Mouse (Mus musculus): ENCODE data around the gene Ttll12. TPM values are rescaled to one million over a fixed set of nuclear protein-coding genes. Genes with fewer than 3 reads are reported as not detected.

Ttll12 gene
- polyA plus RNA-seq, 1 experiment from 2014 or later = 43.1 TPM

- Histone ChIP-seq H3K27ac (no peak overlapping the region), H3K4me3 (replicated peaks; ENCODE audit: low read length) (no peak overlapping the region), H3K9me3 (ENCODE audit: control insufficient read depth, low read length) (no peaks in the 10 kb centered on the region), H3K36me3 (replicated peaks; ENCODE audit: control insufficient read depth, insufficient read depth) (no peaks in the 10 kb centered on the region), H3K4me2 (replicated peaks) (no peak overlapping the region), H3K27me3 (ENCODE audit: control insufficient read depth, insufficient read depth, low read length) (no peaks in the 10 kb centered on the region), H3K4me1 (replicated peaks; ENCODE audit: control insufficient read depth, insufficient read depth, low read length) (no peaks in the 10 kb centered on the region), H3K9ac (no peak overlapping the region)
- ATAC-seq (ENCODE audit: low FRiP score) (no peak), DNase-seq (ENCODE audit: low spot score) (no peak)
- 79% methylated on average over 4 of the region's 4 CpGs for WGBS
Measured at GRCm38 (mm10) chr15:83601185-83601584, 6.2 kb upstream of the Ttll12 start.

DNA sequence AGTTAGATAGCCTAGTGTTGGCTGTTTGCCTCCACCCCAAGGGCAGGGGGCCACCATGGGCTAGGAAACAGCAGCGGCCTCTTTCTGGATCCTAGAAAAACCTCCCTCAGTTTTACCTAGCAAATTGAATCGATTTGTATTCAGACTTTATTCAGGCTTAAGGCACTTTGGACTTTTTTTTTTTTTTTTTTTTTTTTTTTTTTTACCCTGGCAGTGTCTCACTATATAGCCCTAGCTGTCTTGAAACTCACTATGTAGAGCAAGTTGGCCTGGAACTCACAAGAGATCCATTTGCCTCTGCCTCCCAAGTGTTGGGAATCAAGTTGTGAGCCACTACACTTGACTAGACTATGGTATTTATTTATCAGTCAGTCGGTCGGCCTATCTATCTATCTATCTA is 1.9 kb upstream of the Ttll12 start:
- H3K9me3 ChIP-seq (ENCODE audit: control insufficient read depth, low read length) = no peaks in the 10 kb centered on the region
- WGBS = 93% methylated on average over 4 of the region's 4 CpGs
- no peak overlapping the region for H3K27ac ChIP-seq
- no peak overlapping the region for H3K9ac ChIP-seq
- H3K4me1 ChIP-seq (replicated peaks; ENCODE audit: control insufficient read depth, insufficient read depth, low read length) = peaks cover 13% of the 10 kb centered on the region
- H3K4me3 ChIP-seq (replicated peaks; ENCODE audit: low read length) = no peak overlapping the region
- no peak overlapping the region for H3K4me2 ChIP-seq (replicated peaks)
- ATAC-seq (ENCODE audit: low FRiP score) (no peak), DNase-seq (ENCODE audit: low spot score) (no peak)
- H3K27me3 ChIP-seq (ENCODE audit: control insufficient read depth, insufficient read depth, low read length) = no peaks in the 10 kb centered on the region
- no peaks in the 10 kb centered on the region for H3K36me3 ChIP-seq (replicated peaks; ENCODE audit: control insufficient read depth, insufficient read depth)

DNA sequence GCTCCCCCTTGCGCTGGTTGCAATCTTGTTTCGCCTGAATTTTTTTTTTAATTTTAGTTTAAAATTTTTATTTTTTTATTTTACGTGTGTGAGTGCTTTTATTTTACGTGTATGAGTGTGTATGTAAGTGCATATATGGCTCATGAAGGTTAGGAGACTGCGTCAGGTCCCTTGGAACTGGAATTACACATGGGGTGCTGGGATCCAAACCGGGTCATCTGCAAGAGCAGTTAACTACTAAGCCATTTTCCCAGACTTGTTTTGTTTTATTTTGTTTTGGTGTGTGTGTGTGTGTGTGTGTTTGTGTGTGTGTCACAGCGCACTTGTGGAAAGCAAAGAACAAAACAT is 381 bp upstream of the Ttll12 start:
- no peaks in the 10 kb centered on the region for H3K36me3 ChIP-seq (replicated peaks; ENCODE audit: control insufficient read depth, insufficient read depth)
- 39% methylated on average over 7 of the region's 7 CpGs for WGBS
- ATAC-seq (ENCODE audit: low FRiP score) = no peak
- peaks cover 13% of the 10 kb centered on the region for H3K4me1 ChIP-seq (replicated peaks; ENCODE audit: control insufficient read depth, insufficient read depth, low read length)
- peak overlapping the region; percentile 75 for H3K4me2 ChIP-seq (replicated peaks)
- H3K9me3 ChIP-seq (ENCODE audit: control insufficient read depth, low read length) = no peaks in the 10 kb centered on the region
- H3K27me3 ChIP-seq (ENCODE audit: control insufficient read depth, insufficient read depth, low read length) = no peaks in the 10 kb centered on the region
- no peak for DNase-seq (ENCODE audit: low spot score)
- peak overlapping the region; percentile 71; the same call in 1 of the 2 replicates for H3K27ac ChIP-seq
- peak overlapping the region; percentile 79 for H3K4me3 ChIP-seq (replicated peaks; ENCODE audit: low read length)
- peak overlapping the region; percentile 83 for H3K9ac ChIP-seq

GRCm38 (mm10) chr15:83593702-83594512 is 1.1 kb downstream of the Ttll12 start:
- no peaks in the 10 kb centered on the region for H3K36me3 ChIP-seq (replicated peaks; ENCODE audit: control insufficient read depth, insufficient read depth)
- peak overlapping the region; percentile 79 for H3K4me3 ChIP-seq (replicated peaks; ENCODE audit: low read length)
- H3K27me3 ChIP-seq (ENCODE audit: control insufficient read depth, insufficient read depth, low read length) = no peaks in the 10 kb centered on the region
- peak overlapping the region; percentile 83 for H3K9ac ChIP-seq
- DNase-seq (ENCODE audit: low spot score) (no peak), ATAC-seq (ENCODE audit: low FRiP score) (peak; percentile 36; the same call in 1 of the 2 replicates)
- H3K4me2 ChIP-seq (replicated peaks) = peak overlapping the region; percentile 75
- peak overlapping the region; percentile 71; the same call in 1 of the 2 replicates for H3K27ac ChIP-seq
- WGBS = 11% methylated on average over 19 of the region's 19 CpGs
- no peaks in the 10 kb centered on the region for H3K9me3 ChIP-seq (ENCODE audit: control insufficient read depth, low read length)
- peaks cover 13% of the 10 kb centered on the region for H3K4me1 ChIP-seq (replicated peaks; ENCODE audit: control insufficient read depth, insufficient read depth, low read length)

DNA sequence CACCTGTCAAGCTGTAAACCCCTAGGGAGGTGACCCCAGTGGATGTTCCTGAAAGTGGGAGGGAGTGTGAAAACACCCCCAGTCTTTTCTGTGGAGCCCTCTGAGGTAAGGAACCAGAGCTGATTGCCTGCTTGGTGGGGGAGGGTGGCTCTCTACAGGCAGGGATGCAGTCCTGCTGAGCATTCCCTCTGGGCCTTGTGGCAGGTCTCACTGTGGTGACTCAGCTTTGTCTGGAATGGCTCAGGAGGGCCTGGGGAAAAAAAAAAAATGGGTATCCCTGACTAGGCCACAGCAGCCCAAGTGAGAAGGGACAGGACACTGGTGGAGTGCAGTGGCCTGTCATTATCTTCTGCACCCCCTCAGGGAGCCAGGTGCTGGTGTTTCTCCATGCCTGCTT is 1.8 kb downstream of the Ttll12 start:
- no peak overlapping the region for H3K27ac ChIP-seq
- DNase-seq (ENCODE audit: low spot score) = no peak
- no peak overlapping the region for H3K4me3 ChIP-seq (replicated peaks; ENCODE audit: low read length)
- no peaks in the 10 kb centered on the region for H3K9me3 ChIP-seq (ENCODE audit: control insufficient read depth, low read length)
- H3K36me3 ChIP-seq (replicated peaks; ENCODE audit: control insufficient read depth, insufficient read depth) = peaks cover 4% of the 10 kb centered on the region; the same call in 1 of the 2 replicates
- H3K4me1 ChIP-seq (replicated peaks; ENCODE audit: control insufficient read depth, insufficient read depth, low read length) = peaks cover 13% of the 10 kb centered on the region
- no peaks in the 10 kb centered on the region for H3K27me3 ChIP-seq (ENCODE audit: control insufficient read depth, insufficient read depth, low read length)
- peak overlapping the region; percentile 83 for H3K9ac ChIP-seq
- no peak for ATAC-seq (ENCODE audit: low FRiP score)
- H3K4me2 ChIP-seq (replicated peaks) = peak overlapping the region; percentile 75

GRCm38 (mm10) chr15:83592260-83593188 is 2.4 kb downstream of the Ttll12 start:
- Histone ChIP-seq H3K9me3 (ENCODE audit: control insufficient read depth, low read length) (no peaks in the 10 kb centered on the region), H3K36me3 (replicated peaks; ENCODE audit: control insufficient read depth, insufficient read depth) (peaks cover 9% of the 10 kb centered on the region; the same call in 1 of the 2 replicates), H3K4me3 (replicated peaks; ENCODE audit: low read length) (no peak overlapping the region), H3K9ac (0 out of 2 replicates have a peak overlapping the region, but pooled peaks have one; percentile 83), H3K27ac (no peak overlapping the region), H3K4me1 (replicated peaks; ENCODE audit: control insufficient read depth, insufficient read depth, low read length) (peaks cover 13% of the 10 kb centered on the region), H3K4me2 (replicated peaks) (peak overlapping the region; percentile 75; the same call in 1 of the 2 replicates), H3K27me3 (ENCODE audit: control insufficient read depth, insufficient read depth, low read length) (no peaks in the 10 kb centered on the region)
- ATAC-seq (ENCODE audit: low FRiP score) = no peak
- DNase-seq (ENCODE audit: low spot score) = no peak
- WGBS = 83% methylated on average over 8 of the region's 8 CpGs

GRCm38 (mm10) chr15:83591758-83592157 is 3.2 kb downstream of the Ttll12 start:
- H3K27me3 ChIP-seq (ENCODE audit: control insufficient read depth, insufficient read depth, low read length) = no peaks in the 10 kb centered on the region
- peaks cover 13% of the 10 kb centered on the region for H3K4me1 ChIP-seq (replicated peaks; ENCODE audit: control insufficient read depth, insufficient read depth, low read length)
- peaks cover 17% of the 10 kb centered on the region for H3K36me3 ChIP-seq (replicated peaks; ENCODE audit: control insufficient read depth, insufficient read depth)
- no peak overlapping the region for H3K9ac ChIP-seq
- no peak overlapping the region for H3K4me3 ChIP-seq (replicated peaks; ENCODE audit: low read length)
- H3K4me2 ChIP-seq (replicated peaks) = no peak overlapping the region
- 86% methylated on average over 6 of the region's 6 CpGs for WGBS
- H3K9me3 ChIP-seq (ENCODE audit: control insufficient read depth, low read length) = no peaks in the 10 kb centered on the region
- ATAC-seq (ENCODE audit: low FRiP score) (no peak), DNase-seq (ENCODE audit: low spot score) (no peak)
- H3K27ac ChIP-seq = no peak overlapping the region

DNA sequence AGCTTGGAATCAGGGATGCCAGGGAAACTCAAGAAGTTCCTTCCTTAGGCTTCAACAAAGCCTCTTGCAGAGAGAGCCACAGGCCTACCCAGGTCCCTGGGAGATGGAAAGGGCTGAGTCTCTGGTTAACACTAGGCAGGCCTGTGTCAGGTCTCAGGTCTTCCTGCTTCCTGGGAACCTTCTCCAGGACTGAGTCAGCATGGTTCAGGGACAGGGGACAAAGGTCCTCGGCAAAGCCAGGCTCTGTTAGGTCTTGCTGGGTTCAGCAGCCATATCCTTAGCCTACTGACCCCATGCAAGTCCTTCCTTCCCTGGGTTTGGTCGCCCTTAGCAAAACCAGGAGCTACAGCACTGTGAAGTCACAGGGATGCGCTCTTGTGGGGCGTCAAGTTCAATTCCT is 4.1 kb downstream of the Ttll12 start:
- Histone ChIP-seq H3K9me3 (ENCODE audit: control insufficient read depth, low read length) (peaks cover 7% of the 10 kb centered on the region; the same call in 1 of the 2 replicates), H3K4me3 (replicated peaks; ENCODE audit: low read length) (no peak overlapping the region), H3K27ac (no peak overlapping the region), H3K27me3 (ENCODE audit: control insufficient read depth, insufficient read depth, low read length) (no peaks in the 10 kb centered on the region), H3K36me3 (replicated peaks; ENCODE audit: control insufficient read depth, insufficient read depth) (peaks cover 26% of the 10 kb centered on the region), H3K9ac (no peak overlapping the region), H3K4me2 (replicated peaks) (no peak overlapping the region), H3K4me1 (replicated peaks; ENCODE audit: control insufficient read depth, insufficient read depth, low read length) (peaks cover 13% of the 10 kb centered on the region)
- 93% methylated on average over 4 of the region's 4 CpGs for WGBS
- ATAC-seq (ENCODE audit: low FRiP score) (no peak), DNase-seq (ENCODE audit: low spot score) (no peak)

DNA sequence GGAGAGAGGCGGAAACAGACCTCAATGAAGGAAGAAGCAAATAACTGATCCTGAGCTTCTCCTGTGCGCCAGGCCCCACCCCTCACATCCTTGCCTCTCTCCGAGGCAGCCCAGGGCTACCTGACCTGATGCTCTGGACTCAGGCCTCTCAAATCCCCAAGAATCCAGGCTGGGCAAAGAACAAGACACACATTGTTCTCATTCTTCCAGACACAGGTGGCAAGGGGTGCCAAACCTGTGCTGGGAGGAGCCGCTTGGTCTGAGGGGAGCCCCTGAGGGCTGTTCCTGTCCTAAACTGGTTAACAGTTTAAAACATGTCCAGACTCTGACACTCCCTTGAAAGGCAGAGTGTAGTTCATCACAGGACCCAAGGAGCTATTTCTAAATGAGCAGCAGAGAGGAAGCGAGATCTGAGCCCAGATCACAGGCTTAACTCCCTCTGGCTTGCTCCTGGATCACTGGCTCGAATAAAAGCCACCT is 10.2 kb downstream of the Ttll12 start:
- H3K27ac ChIP-seq = no peak overlapping the region
- WGBS = 95% methylated on average over 6 of the region's 6 CpGs
- DNase-seq (ENCODE audit: low spot score) (no peak), ATAC-seq (ENCODE audit: low FRiP score) (no peak)
- H3K4me3 ChIP-seq (replicated peaks; ENCODE audit: low read length) = no peak overlapping the region
- H3K4me1 ChIP-seq (replicated peaks; ENCODE audit: control insufficient read depth, insufficient read depth, low read length) = no peaks in the 10 kb centered on the region
- H3K36me3 ChIP-seq (replicated peaks; ENCODE audit: control insufficient read depth, insufficient read depth) = peaks cover 87% of the 10 kb centered on the region
- peaks cover 8% of the 10 kb centered on the region; the same call in 1 of the 2 replicates for H3K9me3 ChIP-seq (ENCODE audit: control insufficient read depth, low read length)
- no peak overlapping the region for H3K9ac ChIP-seq
- no peak overlapping the region for H3K4me2 ChIP-seq (replicated peaks)
- H3K27me3 ChIP-seq (ENCODE audit: control insufficient read depth, insufficient read depth, low read length) = no peaks in the 10 kb centered on the region
